Mouse (Mus musculus): ENCODE measurements at regions not wholly inside any gene's neighbourhood (a gene's known extent, or its start where the extent isn't known, plus 50 kb on each side); places are given as distances from the start of the nearest gene placed in this dataset.

GRCm38 (mm10) chr10:7295921-7296320, 83.9 kb upstream of the Cnksr3 start:
- Histone ChIP-seq H3K27ac (replicated peaks) (no peak overlapping the region), H3K9ac (no peak overlapping the region), H3K9me3 (no peaks in the 10 kb centered on the region), H3K36me3 (no peaks in the 10 kb centered on the region), H3K27me3 (replicated peaks) (no peaks in the 10 kb centered on the region), H3K4me2 (no peak overlapping the region), H3K4me1 (no peaks in the 10 kb centered on the region), H3K4me3 (no peak overlapping the region)
- ATAC-seq (ENCODE audit: extremely low read depth, insufficient number of reproducible peaks, low FRiP score, low TSS enrichment) = no peak
- 80% methylated on average over 5 of the region's 5 CpGs for WGBS

GRCm38 (mm10) chr10:7293203-7293602, 81.2 kb upstream of the Cnksr3 start:
- H3K27ac ChIP-seq (replicated peaks) = no peak overlapping the region
- H3K4me3 ChIP-seq = no peak overlapping the region
- peaks cover 11% of the 10 kb centered on the region for H3K4me1 ChIP-seq
- no peaks in the 10 kb centered on the region for H3K27me3 ChIP-seq (replicated peaks)
- no peak overlapping the region for H3K4me2 ChIP-seq
- no peak for ATAC-seq (ENCODE audit: extremely low read depth, insufficient number of reproducible peaks, low FRiP score, low TSS enrichment)
- no peaks in the 10 kb centered on the region for H3K9me3 ChIP-seq
- H3K36me3 ChIP-seq = no peaks in the 10 kb centered on the region
- H3K9ac ChIP-seq = no peak overlapping the region
- 67% methylated on average over 5 of the region's 5 CpGs for WGBS

- H3K4me2 ChIP-seq = no peak overlapping the region
- WGBS = 49% methylated on average over 10 of the region's 10 CpGs
- H3K27ac ChIP-seq (replicated peaks) = peak overlapping the region; percentile 53
- no peaks in the 10 kb centered on the region for H3K36me3 ChIP-seq
- H3K4me1 ChIP-seq = peaks cover 11% of the 10 kb centered on the region
- H3K9me3 ChIP-seq = no peaks in the 10 kb centered on the region; the same call in 1 of the 2 replicates
- no peak overlapping the region for H3K9ac ChIP-seq
- no peak overlapping the region for H3K4me3 ChIP-seq
- no peak for ATAC-seq (ENCODE audit: extremely low read depth, insufficient number of reproducible peaks, low FRiP score, low TSS enrichment)
- no peaks in the 10 kb centered on the region for H3K27me3 ChIP-seq (replicated peaks)
These were observed 77.9 kb upstream of the Cnksr3 start for GRCm38 (mm10) chr10:7289773-7290411.

GRCm38 (mm10) chr10:7285112-7285905, 73.3 kb upstream of the Cnksr3 start:
- H3K27me3 ChIP-seq (replicated peaks) = no peaks in the 10 kb centered on the region
- no peak overlapping the region for H3K27ac ChIP-seq (replicated peaks)
- no peak overlapping the region for H3K9ac ChIP-seq
- no peak overlapping the region for H3K4me3 ChIP-seq
- no peaks in the 10 kb centered on the region; the same call in 1 of the 2 replicates for H3K9me3 ChIP-seq
- WGBS = 80% methylated on average over 7 of the region's 7 CpGs
- no peak for ATAC-seq (ENCODE audit: extremely low read depth, insufficient number of reproducible peaks, low FRiP score, low TSS enrichment)
- peaks cover 8% of the 10 kb centered on the region for H3K4me1 ChIP-seq
- H3K4me2 ChIP-seq = no peak overlapping the region
- H3K36me3 ChIP-seq = no peaks in the 10 kb centered on the region

- Histone ChIP-seq H3K9me3 (no peaks in the 10 kb centered on the region), H3K27ac (replicated peaks) (no peak overlapping the region), H3K9ac (no peak overlapping the region), H3K4me2 (no peak overlapping the region), H3K4me3 (no peak overlapping the region), H3K4me1 (no peaks in the 10 kb centered on the region), H3K27me3 (replicated peaks) (no peaks in the 10 kb centered on the region), H3K36me3 (no peaks in the 10 kb centered on the region)
- 63% methylated on average over 2 of the region's 2 CpGs for WGBS
- no peak for ATAC-seq (ENCODE audit: extremely low read depth, insufficient number of reproducible peaks, low FRiP score, low TSS enrichment)
These were observed 68.4 kb upstream of the Cnksr3 start for GRCm38 (mm10) chr10:7280429-7280828.

- H3K9me3 ChIP-seq = no peaks in the 10 kb centered on the region
- no peaks in the 10 kb centered on the region for H3K36me3 ChIP-seq
- no peak overlapping the region for H3K4me3 ChIP-seq
- peaks cover 6% of the 10 kb centered on the region; the same call in 1 of the 2 replicates for H3K4me1 ChIP-seq
- no peak overlapping the region for H3K4me2 ChIP-seq
- H3K9ac ChIP-seq = no peak overlapping the region
- no peaks in the 10 kb centered on the region for H3K27me3 ChIP-seq (replicated peaks)
- WGBS = 37% methylated on average over 5 of the region's 5 CpGs
- no peak for ATAC-seq (ENCODE audit: extremely low read depth, insufficient number of reproducible peaks, low FRiP score, low TSS enrichment)
- H3K27ac ChIP-seq (replicated peaks) = peak overlapping the region; percentile 42
These were observed 66.8 kb upstream of the Cnksr3 start for GRCm38 (mm10) chr10:7278820-7279219.

GRCm38 (mm10) chr10:7275357-7275756, 63.3 kb upstream of the Cnksr3 start:
- Histone ChIP-seq H3K4me3 (no peak overlapping the region), H3K4me1 (peaks cover 10% of the 10 kb centered on the region; the same call in 1 of the 2 replicates), H3K9ac (no peak overlapping the region), H3K4me2 (no peak overlapping the region), H3K36me3 (no peaks in the 10 kb centered on the region), H3K9me3 (no peaks in the 10 kb centered on the region), H3K27me3 (replicated peaks) (no peaks in the 10 kb centered on the region), H3K27ac (replicated peaks) (no peak overlapping the region)
- ATAC-seq (ENCODE audit: extremely low read depth, insufficient number of reproducible peaks, low FRiP score, low TSS enrichment) = no peak
- 66% methylated on average over 6 of the region's 6 CpGs for WGBS

GRCm38 (mm10) chr10:7274422-7274821, 62.4 kb upstream of the Cnksr3 start:
- H3K27me3 ChIP-seq (replicated peaks) = no peaks in the 10 kb centered on the region
- no peak overlapping the region for H3K9ac ChIP-seq
- H3K4me1 ChIP-seq = peaks cover 10% of the 10 kb centered on the region; the same call in 1 of the 2 replicates
- no peaks in the 10 kb centered on the region for H3K9me3 ChIP-seq
- ATAC-seq (ENCODE audit: extremely low read depth, insufficient number of reproducible peaks, low FRiP score, low TSS enrichment) = no peak; the same call in 1 of the 2 replicates
- no peaks in the 10 kb centered on the region for H3K36me3 ChIP-seq
- no peak overlapping the region for H3K4me2 ChIP-seq
- no peak overlapping the region for H3K4me3 ChIP-seq
- 29% methylated on average over 7 of the region's 7 CpGs for WGBS
- peak overlapping the region; percentile 76 for H3K27ac ChIP-seq (replicated peaks)

- ATAC-seq (ENCODE audit: extremely low read depth, insufficient number of reproducible peaks, low FRiP score, low TSS enrichment) = no peak
- Histone ChIP-seq H3K4me3 (no peak overlapping the region), H3K27ac (replicated peaks) (no peak overlapping the region), H3K9ac (no peak overlapping the region), H3K27me3 (replicated peaks) (no peaks in the 10 kb centered on the region), H3K4me1 (peaks cover 14% of the 10 kb centered on the region; the same call in 1 of the 2 replicates), H3K4me2 (no peak overlapping the region), H3K9me3 (no peaks in the 10 kb centered on the region), H3K36me3 (no peaks in the 10 kb centered on the region)
- 56% methylated on average over 5 of the region's 5 CpGs for WGBS
These were observed 59.1 kb upstream of the Cnksr3 start for GRCm38 (mm10) chr10:7271156-7271555.

- Histone ChIP-seq H3K9me3 (no peaks in the 10 kb centered on the region), H3K4me3 (no peak overlapping the region), H3K4me1 (peaks cover 7% of the 10 kb centered on the region; the same call in 1 of the 2 replicates), H3K4me2 (no peak overlapping the region), H3K36me3 (no peaks in the 10 kb centered on the region), H3K27me3 (replicated peaks) (no peaks in the 10 kb centered on the region), H3K9ac (no peak overlapping the region), H3K27ac (replicated peaks) (no peak overlapping the region)
- no peak for ATAC-seq (ENCODE audit: extremely low read depth, insufficient number of reproducible peaks, low FRiP score, low TSS enrichment)
- WGBS = 68% methylated on average over 9 of the region's 9 CpGs
These were observed 56.5 kb upstream of the Cnksr3 start for GRCm38 (mm10) chr10:7268386-7269033.

- Histone ChIP-seq H3K9ac (no peak overlapping the region), H3K4me1 (peaks cover 7% of the 10 kb centered on the region; the same call in 1 of the 2 replicates), H3K9me3 (no peaks in the 10 kb centered on the region), H3K4me3 (no peak overlapping the region), H3K4me2 (no peak overlapping the region), H3K36me3 (no peaks in the 10 kb centered on the region), H3K27ac (replicated peaks) (no peak overlapping the region), H3K27me3 (replicated peaks) (no peaks in the 10 kb centered on the region)
- 77% methylated on average over 4 of the region's 4 CpGs for WGBS
- no peak for ATAC-seq (ENCODE audit: extremely low read depth, insufficient number of reproducible peaks, low FRiP score, low TSS enrichment)
These were observed 55.9 kb upstream of the Cnksr3 start for GRCm38 (mm10) chr10:7267903-7268302.

Measured in heart, embryonic 13.5 days (tissue).